Mouse (Mus musculus) limb, embryonic 14.5 days (tissue): ENCODE data around the gene 3110040M04Rik. TPM values are rescaled to one million over a fixed set of nuclear protein-coding genes. Genes with fewer than 3 reads are reported as not detected.

Experiments
- ATAC-seq: fragments of 200-750 bp; cut with Nextera tagmentation; 2 replicates; pipeline ENCODE4 v1.8.0; 2017; ENCODE audit warnings: low read depth, moderate number of reproducible peaks, moderate TSS enrichment; ENCODE audit not compliant: low FRiP score
- DNase-seq: peaks from one replicate; pipeline ENCODE4 v3.0.0-alpha.2; 2015; ENCODE audit warnings: low spot score
- H3K27ac ChIP-seq: fragments of 300-500 bp; sonication (generic); replicated peaks from 2 replicates; pipeline ENCODE4 v1.5.1; 2014; ENCODE audit warnings: low read depth, mild to moderate bottlenecking, low read length, moderate library complexity, mixed read lengths
- H3K27me3 ChIP-seq: fragments of 300-500 bp; sonication (generic); 2 replicates; pipeline ENCODE4 v1.6.1; 2014; ENCODE audit warnings: low read length, mixed read lengths; ENCODE audit not compliant: control insufficient read depth, insufficient read depth
- H3K36me3 ChIP-seq: fragments of 300-500 bp; sonication (generic); 2 replicates; pipeline ENCODE4 v1.6.1; 2014; ENCODE audit warnings: mild to moderate bottlenecking, low read length, moderate library complexity, mixed read lengths; ENCODE audit not compliant: control insufficient read depth, insufficient read depth
- H3K4me1 ChIP-seq: fragments of 300-500 bp; sonication (generic); 2 replicates; pipeline ENCODE4 v1.6.1; 2014; ENCODE audit warnings: antibody characterized with exemption, low read length, mixed read lengths; ENCODE audit not compliant: control insufficient read depth, insufficient read depth
- H3K4me2 ChIP-seq: fragments of 300-500 bp; sonication (generic); replicated peaks from 2 replicates; pipeline ENCODE4 v1.6.1; 2014; ENCODE audit warnings: low read depth, mild to moderate bottlenecking, low read length, moderate library complexity; ENCODE audit not compliant: severe bottlenecking
- H3K4me3 ChIP-seq: fragments of 300-500 bp; sonication (generic); replicated peaks from 2 replicates; pipeline ENCODE4 v1.5.1; 2014; ENCODE audit warnings: low read length
- H3K9ac ChIP-seq: fragments of 300-500 bp; sonication (generic); 2 replicates; pipeline ENCODE4 v1.6.1; 2014; ENCODE audit warnings: mild to moderate bottlenecking, low read depth, low read length, moderate library complexity; ENCODE audit not compliant: severe bottlenecking
- H3K9me3 ChIP-seq: fragments of 300-500 bp; sonication (generic); 2 replicates; pipeline ENCODE4 v1.6.1; 2016; ENCODE audit warnings: low read length; ENCODE audit not compliant: control insufficient read depth
- POLR2A ChIP-seq: fragments of 200-500 bp; IDR thresholded peaks from 2 replicates; pipeline ENCODE4 v1.8.0; 2012; ENCODE audit warnings: inconsistent platforms, mild to moderate bottlenecking, moderate library complexity, borderline replicate concordance; ENCODE audit not compliant: insufficient read depth, insufficient read length; ENCODE audit errors: extremely low read depth
- WGBS: fragments of 180-500 bp; shearing (Covaris S2); extraction: QIAGEN DNeasy Blood & Tissue Kit; methylation state at CpG from one replicate; pipeline ENCODE4 v1.1.7; 2014; 5-methylcytosine and 5-hydroxymethylcytosine counted together
- polyA plus RNA-seq, 2 experiments: library from polyadenylated mRNA; depleted of rRNA in 1 of 2; stranded (reverse) in 1 of 2; unstranded in 1 of 2; fragments of >200 nt; fragmentation: Nextera tagmentation in 1 of 2; extraction: Ambion mirVana in 1 of 2; gene quantifications; 2 replicates each; pipeline versions ENCODE4 v1.2.1 to v1.2.3; 2012 to 2014

The 3110040M04Rik gene
- polyA plus RNA-seq, 2 experiments: not detected

DNA sequence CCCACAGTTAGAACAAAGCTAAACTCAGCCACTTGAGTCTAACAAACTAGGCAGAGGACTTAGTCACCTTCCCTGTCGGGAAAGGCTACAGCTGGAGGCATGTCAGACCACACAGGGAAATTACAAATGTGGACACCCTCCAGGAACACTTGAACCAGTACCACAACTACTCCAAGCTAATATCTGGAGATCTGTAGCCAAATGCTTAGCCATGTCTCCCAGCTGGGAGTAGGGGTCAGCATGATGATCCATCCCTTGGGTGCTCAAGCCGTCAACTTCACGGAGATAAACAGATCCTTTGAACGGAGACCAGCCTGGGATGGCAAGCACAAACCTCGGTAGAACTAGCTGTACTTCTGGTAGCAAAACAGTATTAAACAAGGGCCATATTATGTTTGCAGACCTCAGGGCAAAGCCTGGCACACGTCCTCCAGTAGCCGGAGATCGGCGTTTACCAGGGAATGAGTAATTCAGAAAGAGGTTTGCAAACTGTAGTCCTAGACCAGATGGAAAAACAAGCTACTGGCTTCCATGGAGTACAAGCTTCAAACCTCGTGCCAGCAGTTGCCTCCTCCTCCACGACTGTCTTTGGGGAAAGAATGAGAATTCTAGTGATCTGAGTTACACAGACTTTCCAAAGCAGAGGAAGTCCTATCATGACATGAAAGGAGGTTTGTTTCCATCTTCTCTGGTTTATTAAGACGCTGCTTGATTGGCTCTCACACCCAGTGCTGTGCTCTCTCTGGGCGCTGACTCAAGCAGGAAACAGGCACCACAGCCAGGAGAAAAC is 32.4 kb downstream of the 3110040M04Rik start:
- H3K36me3 ChIP-seq: no peaks in the 10 kb centered on the region
- peak; percentile 44; the same call in 1 of the 2 replicates for ATAC-seq
- no peaks in the 10 kb centered on the region for H3K27me3 ChIP-seq
- H3K4me2 ChIP-seq: no peak overlapping the region; the same call in 1 of the 2 replicates
- 58% methylated on average over 13 of the region's 13 CpGs for WGBS
- TF ChIP-seq POLR2A: no peak
- no peak overlapping the region for H3K4me3 ChIP-seq
- no peaks in the 10 kb centered on the region for H3K9me3 ChIP-seq
- peak overlapping the region; percentile 53; the same call in 1 of the 2 replicates for H3K27ac ChIP-seq
- peaks cover 13% of the 10 kb centered on the region for H3K4me1 ChIP-seq
- H3K9ac ChIP-seq: no peak overlapping the region
- no peak for DNase-seq

DNA sequence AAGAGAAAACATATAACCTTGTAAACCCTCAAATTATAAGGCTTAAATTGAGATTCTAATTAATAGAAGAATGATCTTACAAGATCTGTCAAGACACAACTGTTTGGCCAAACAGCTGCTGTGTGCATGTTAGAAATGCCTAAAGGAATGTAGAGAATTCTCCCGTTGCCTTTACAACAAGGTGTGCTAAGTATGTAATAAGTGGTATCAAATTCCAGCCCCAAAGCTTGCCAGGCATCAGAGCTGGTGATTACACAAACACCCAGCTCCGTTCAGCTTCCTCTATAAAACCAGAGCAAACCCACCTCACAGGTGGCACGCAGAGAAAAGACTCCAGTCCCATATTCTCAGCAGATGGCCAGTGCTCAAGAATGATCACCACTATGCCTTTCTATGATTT is 33.9 kb downstream of the 3110040M04Rik start:
- peaks cover 13% of the 10 kb centered on the region for H3K4me1 ChIP-seq
- WGBS: 18% methylated on average over 3 of the region's 3 CpGs
- no peak overlapping the region for H3K27ac ChIP-seq
- no peak for TF ChIP-seq POLR2A
- no peaks in the 10 kb centered on the region for H3K36me3 ChIP-seq
- no peak overlapping the region for H3K4me3 ChIP-seq
- ATAC-seq (no peak), DNase-seq (no peak)
- H3K4me2 ChIP-seq: no peak overlapping the region
- H3K27me3 ChIP-seq: no peaks in the 10 kb centered on the region
- no peak overlapping the region for H3K9ac ChIP-seq
- H3K9me3 ChIP-seq: no peaks in the 10 kb centered on the region

GRCm38 (mm10) chr1:151243332-151243731 is 39.4 kb downstream of the 3110040M04Rik start:
- Histone ChIP-seq H3K9ac (no peak overlapping the region), H3K4me3 (no peak overlapping the region), H3K4me1 (peaks cover 3% of the 10 kb centered on the region), H3K27me3 (no peaks in the 10 kb centered on the region), H3K4me2 (no peak overlapping the region), H3K9me3 (no peaks in the 10 kb centered on the region), H3K27ac (no peak overlapping the region), H3K36me3 (no peaks in the 10 kb centered on the region)
- ATAC-seq (no peak), DNase-seq (no peak)
- no peak for TF ChIP-seq POLR2A
- 86% methylated on average over 4 of the region's 4 CpGs for WGBS

DNA sequence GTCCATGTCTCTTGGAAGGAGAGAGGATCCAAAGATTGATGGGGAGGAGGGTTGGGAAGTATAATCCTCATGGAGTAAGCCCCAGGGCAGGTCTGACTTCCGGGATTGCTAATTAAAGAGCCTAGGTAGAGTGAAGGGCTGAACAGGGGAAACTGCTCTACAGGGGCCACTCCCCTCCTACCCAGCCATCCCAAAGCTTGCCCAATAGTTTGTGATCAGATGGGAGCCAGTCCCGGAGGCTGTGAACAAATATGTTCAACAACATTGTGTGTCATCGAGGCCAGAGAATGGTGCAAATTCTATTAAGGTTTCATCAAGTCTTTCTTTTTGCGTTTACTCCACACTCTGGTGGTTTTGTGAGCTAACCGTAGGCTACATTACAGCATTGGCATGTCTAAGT is 40.1 kb downstream of the 3110040M04Rik start:
- no peak for DNase-seq
- H3K4me3 ChIP-seq: no peak overlapping the region

GRCm38 (mm10) chr1:151244761-151245160 is 40.8 kb downstream of the 3110040M04Rik start:
- no peak overlapping the region for H3K9ac ChIP-seq
- 83% methylated on average over 4 of the region's 4 CpGs for WGBS
- no peak for TF ChIP-seq POLR2A

More for the DNA sequence above, 40.1 kb downstream of the 3110040M04Rik start:
- H3K4me1 ChIP-seq: no peaks in the 10 kb centered on the region
- no peak overlapping the region for H3K9ac ChIP-seq
- H3K27me3 ChIP-seq: no peaks in the 10 kb centered on the region
- no peaks in the 10 kb centered on the region for H3K9me3 ChIP-seq
- no peak for TF ChIP-seq POLR2A
- H3K36me3 ChIP-seq: no peaks in the 10 kb centered on the region
- WGBS: 92% methylated on average over 5 of the region's 5 CpGs
- no peak overlapping the region for H3K4me2 ChIP-seq
- ATAC-seq: no peak
- no peak overlapping the region for H3K27ac ChIP-seq

More at GRCm38 (mm10) chr1:151244761-151245160, 40.8 kb downstream of the 3110040M04Rik start:
- H3K27ac ChIP-seq: no peak overlapping the region
- H3K36me3 ChIP-seq: no peaks in the 10 kb centered on the region
- ATAC-seq (no peak), DNase-seq (no peak)
- H3K4me3 ChIP-seq: no peak overlapping the region
- no peaks in the 10 kb centered on the region for H3K27me3 ChIP-seq
- no peaks in the 10 kb centered on the region for H3K9me3 ChIP-seq
- H3K4me2 ChIP-seq: no peak overlapping the region
- no peaks in the 10 kb centered on the region for H3K4me1 ChIP-seq
